Mouse (Mus musculus): ENCODE data around the gene Tmem100.

The Tmem100 gene

GRCm38 (mm10) chr11:90066405-90067250, 36.5 kb downstream of the Tmem100 start:
- no peak for DNase-seq

GRCm38 (mm10) chr11:90071747-90072146, 41.6 kb downstream of the Tmem100 start:
- peak; percentile 20 for DNase-seq

DNA sequence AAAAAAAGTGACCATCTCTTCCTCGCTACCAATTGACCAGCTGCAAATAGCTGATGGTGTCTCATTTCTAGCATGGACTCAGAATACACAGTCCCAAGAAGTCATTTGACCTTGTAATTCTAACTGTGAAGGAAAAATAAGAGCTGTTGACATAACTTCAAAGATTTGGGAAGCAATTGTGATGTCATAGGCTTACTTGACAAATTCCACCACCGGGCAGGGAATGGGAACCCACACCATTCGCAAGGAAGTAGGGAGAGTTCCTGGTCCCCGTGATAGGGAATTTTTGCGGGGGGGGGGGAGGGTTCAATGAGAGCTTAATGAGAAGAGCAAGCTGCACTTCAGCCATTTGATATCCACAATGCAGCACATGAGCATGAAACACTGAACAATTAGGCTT, 43.1 kb downstream of the Tmem100 start:
- DNase-seq: no peak

DNA sequence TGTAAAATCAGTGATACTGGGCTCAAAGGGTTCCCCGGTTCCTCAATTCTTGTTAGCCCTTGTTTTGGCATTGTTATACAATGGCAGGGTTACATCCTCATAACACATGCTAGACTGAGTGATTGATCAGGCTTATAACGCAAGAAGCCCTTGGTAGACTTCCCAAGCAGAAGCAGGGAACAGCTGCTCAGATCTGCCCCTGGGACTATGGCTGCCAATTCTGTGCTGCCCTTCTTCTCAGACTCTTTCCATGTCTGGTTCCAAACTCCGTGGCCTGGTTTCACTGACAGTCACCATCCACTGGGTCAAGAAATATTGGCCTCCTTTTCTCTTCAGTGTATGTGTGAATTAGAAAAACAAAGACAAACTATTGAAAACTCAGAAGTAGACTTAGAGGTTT, 46.5 kb downstream of the Tmem100 start:
- no peak for DNase-seq

- DNase-seq: no peak
Observed at GRCm38 (mm10) chr11:90080678-90081267, 50.6 kb downstream of the Tmem100 start.

GRCm38 (mm10) chr11:90081820-90082596, 51.9 kb downstream of the Tmem100 start:
- no peak for DNase-seq

DNA sequence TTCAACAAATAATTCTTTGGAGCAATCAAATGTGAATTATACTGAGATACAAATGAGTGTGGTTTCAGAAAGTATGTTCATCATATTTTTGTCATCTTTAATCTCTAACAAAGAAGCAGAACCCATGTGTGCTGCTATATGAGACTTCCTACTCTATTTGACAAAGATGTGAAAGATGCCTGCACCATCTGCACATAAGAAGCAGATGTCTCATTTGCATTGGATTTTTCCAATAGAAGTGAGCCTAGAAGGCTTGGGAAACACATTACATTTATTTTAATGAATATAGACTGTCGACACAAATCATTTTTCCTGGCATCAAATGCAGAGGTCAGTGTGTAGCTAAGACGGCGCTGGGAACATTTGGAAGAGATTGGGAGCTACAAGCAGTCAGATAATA, 52.9 kb downstream of the Tmem100 start:
- no peak for DNase-seq

GRCm38 (mm10) chr11:90084166-90084565, 54.0 kb downstream of the Tmem100 start:
- DNase-seq: no peak

Data from liver (tissue).